Mouse (Mus musculus) stomach, postnatal 0 days (tissue): ENCODE measurements at regions not wholly inside any gene's neighbourhood (a gene's known extent, or its start where the extent isn't known, plus 50 kb on each side); places are given as distances from the start of the nearest gene placed in this dataset.

Experiments
- CTCF ChIP-seq: IDR thresholded peaks from 2 replicates; pipeline ENCODE4 v1.5.1; 2016; ENCODE audit warnings: antibody characterized with exemption, low read depth, mild to moderate bottlenecking, moderate library complexity
- EP300 ChIP-seq: optimal IDR thresholded peaks from 2 replicates; pipeline ENCODE3; 2016; ENCODE audit warnings: antibody characterized with exemption

DNA sequence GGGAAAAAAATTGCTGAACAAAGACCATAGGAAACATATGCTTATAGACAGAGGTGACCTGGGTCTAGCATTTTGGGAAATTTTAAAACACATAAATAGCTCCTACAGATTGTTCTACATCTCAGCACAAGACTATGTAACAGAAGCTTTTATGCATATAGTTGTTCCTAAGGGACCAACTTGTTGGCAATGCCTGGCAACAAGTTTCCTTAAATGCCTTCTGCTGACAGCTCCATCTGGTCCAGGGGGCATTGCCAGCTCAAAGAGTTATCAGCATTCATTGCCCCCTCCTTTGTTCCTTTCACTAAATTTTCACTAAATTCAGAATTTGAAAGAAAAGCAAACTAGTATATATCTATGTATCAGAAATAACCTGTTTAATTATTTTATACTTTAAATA lies 106.5 kb upstream of the Tmem196 start:
- TF ChIP-seq CTCF (no peak), EP300 (no peak)
